Mouse (Mus musculus) urinary bladder, adult 2 months (tissue): ENCODE data around the gene Sppl2b. TPM values are rescaled to one million over a fixed set of nuclear protein-coding genes. Genes with fewer than 3 reads are reported as not detected.

Source experiments
- polyA plus RNA-seq: library from polyadenylated mRNA; depleted of rRNA; stranded (reverse); fragments of >200 nt; gene quantifications from 2 replicates; pipeline ENCODE4 v1.2.3, GENCODE M21; 2012; rRNA removed

Gene Sppl2b
- polyA plus RNA-seq, 1 experiment = 37.4 TPM

Other genes with a start within 250 kb of the Sppl2b start
- 1.3 and 1.6 TPM in 2 replicates for gene Gm49322, start 249.3 kb upstream of the Sppl2b start, polyA plus RNA-seq
- 153 and 158 TPM in 2 replicates for gene Csnk1g2, start 232.4 kb upstream of the Sppl2b start, polyA plus RNA-seq
- gene Btbd2, start 198.2 kb upstream of the Sppl2b start, polyA plus RNA-seq = 36.5 and 48.5 TPM in 2 replicates
- 129 and 137 TPM in 2 replicates for gene Mknk2, start 177.2 kb upstream of the Sppl2b start, polyA plus RNA-seq
- 24.5 and 29.1 TPM in 2 replicates for gene Mob3a, start 153.3 kb upstream of the Sppl2b start, polyA plus RNA-seq
- gene Izumo4, start 153.1 kb upstream of the Sppl2b start, polyA plus RNA-seq = 68.7 and 88.2 TPM in 2 replicates
- 96.3 and 108 TPM in 2 replicates for gene Ap3d1, start 113.0 kb upstream of the Sppl2b start, polyA plus RNA-seq
- 6.7 and 17.2 TPM in 2 replicates for gene Dot1l, start 100.1 kb upstream of the Sppl2b start, polyA plus RNA-seq
- 47.0 and 47.7 TPM in 2 replicates for gene Sf3a2, start 57.1 kb upstream of the Sppl2b start, polyA plus RNA-seq
- gene Plekhj1, start 56.6 kb upstream of the Sppl2b start, polyA plus RNA-seq = 60.6 and 79.2 TPM in 2 replicates
- 0.40 and 0.62 TPM in 2 replicates for gene Amh, start 50.0 kb upstream of the Sppl2b start, polyA plus RNA-seq
- gene Jsrp1, start 41.8 kb upstream of the Sppl2b start, polyA plus RNA-seq = 1.0 and 1.3 TPM in 2 replicates
- gene Oaz1, start 28.6 kb upstream of the Sppl2b start, polyA plus RNA-seq = 566 and 709 TPM in 2 replicates
- not detected in 2 replicates for gene Lingo3, start 11.2 kb upstream of the Sppl2b start, polyA plus RNA-seq
- 117 and 147 TPM in 2 replicates for gene Lsm7, start 66 bp upstream of the Sppl2b start, polyA plus RNA-seq
- 0.44 and 0.49 TPM in 2 replicates for gene Tmprss9, start 16.6 kb downstream of the Sppl2b start, polyA plus RNA-seq
- gene Timm13, start 45.7 kb downstream of the Sppl2b start, polyA plus RNA-seq = 111 and 113 TPM in 2 replicates
- 10.5 and 14.1 TPM in 2 replicates for gene Lmnb2, start 63.0 kb downstream of the Sppl2b start, polyA plus RNA-seq
- gene Gadd45b, start 74.8 kb downstream of the Sppl2b start, polyA plus RNA-seq = 17.9 and 29.9 TPM in 2 replicates
- 4.2 and 5.4 TPM in 2 replicates for gene Gng7, start 159.7 kb downstream of the Sppl2b start, polyA plus RNA-seq
- gene Diras1, start 170.4 kb downstream of the Sppl2b start, polyA plus RNA-seq = 0.12 and 0.17 TPM in 2 replicates
- gene Slc39a3, start 182.2 kb downstream of the Sppl2b start, polyA plus RNA-seq = 25.3 and 29.3 TPM in 2 replicates
- gene Sgta, start 204.9 kb downstream of the Sppl2b start, polyA plus RNA-seq = 90.0 and 93.9 TPM in 2 replicates
- gene Thop1, start 214.8 kb downstream of the Sppl2b start, polyA plus RNA-seq = 21.7 and 22.7 TPM in 2 replicates
- 1.1 and 1.2 TPM in 2 replicates for gene Creb3l3, start 243.6 kb downstream of the Sppl2b start, polyA plus RNA-seq